Mouse (Mus musculus) ZHBTc4 (cell line): ENCODE results near the gene 9930111J21Rik1.
"Not testable (repeated sequence)": the region's sequence is repeated elsewhere in the genome, so short reads cannot be mapped to it uniquely, and the experiment has no call there.

ENCODE experiments used
- DNase-seq: peaks from one replicate; pipeline ENCODE4 v3.0.0-alpha.2; 2011; ENCODE audit warnings: low read depth, low spot score

Gene 9930111J21Rik1

GRCm38 (mm10) chr11:48979251-48979650 is at the start of gene 9930111J21Rik1:
Gene 9930111J21Rik1 (minus strand): TSS chr11:48979398.
- DNase-seq, result not testable (repeated sequence)

- not testable (repeated sequence) for DNase-seq
Observed at GRCm38 (mm10) chr11:49012074-49012473, 32.9 kb upstream of the 9930111J21Rik1 start.

- not testable (repeated sequence) for DNase-seq
Observed at GRCm38 (mm10) chr11:49006785-49007184, 27.6 kb upstream of the 9930111J21Rik1 start.

- not testable (repeated sequence) for DNase-seq
Observed at GRCm38 (mm10) chr11:49006317-49006716, 27.1 kb upstream of the 9930111J21Rik1 start.

DNA sequence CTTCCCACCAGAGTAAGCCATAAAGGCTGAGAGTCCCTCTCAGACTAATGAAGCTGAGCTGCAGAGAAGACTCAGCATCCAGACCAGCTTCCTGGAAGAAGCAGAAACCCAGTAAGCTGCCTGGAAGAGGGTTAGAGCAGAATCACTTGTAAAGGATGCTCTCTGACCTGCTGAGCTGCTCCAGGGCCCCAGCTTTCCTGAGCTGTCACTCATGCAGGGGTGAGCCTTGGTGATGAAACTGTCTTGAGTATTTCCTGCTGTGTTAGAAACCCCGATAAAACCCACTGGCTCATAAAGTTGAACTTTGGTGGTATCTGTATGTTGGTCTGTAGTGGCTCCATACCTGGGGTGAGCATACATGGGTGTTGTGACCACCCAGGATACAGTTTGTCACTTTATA is 21.2 kb upstream of the 9930111J21Rik1 start:
- not testable (repeated sequence) for DNase-seq

- not testable (repeated sequence) for DNase-seq
Observed at GRCm38 (mm10) chr11:48994018-48994417, 14.8 kb upstream of the 9930111J21Rik1 start, which contains the start of gene Tgtp1. Gene Tgtp1 (minus strand): TSS chr11:48994172.

DNA sequence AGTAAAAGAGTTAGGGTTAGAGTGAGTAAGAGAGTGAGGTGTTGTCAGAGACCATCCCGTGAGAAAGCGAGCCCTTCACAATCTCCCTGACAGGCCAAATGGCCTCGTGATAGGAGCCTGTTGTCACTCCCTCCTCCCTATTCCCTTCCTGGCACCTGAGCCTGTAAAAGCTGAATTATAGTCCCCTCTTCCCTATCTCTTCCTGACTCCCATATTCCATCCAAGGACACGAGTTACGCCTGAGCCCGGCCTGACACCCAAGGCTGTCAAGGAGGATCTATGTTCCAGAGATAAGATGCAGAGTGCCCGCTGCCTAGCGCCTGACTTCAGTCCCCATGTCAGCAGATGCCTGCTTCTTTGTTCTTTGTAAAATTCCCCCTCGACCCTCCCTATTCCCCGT is 14.1 kb upstream of the 9930111J21Rik1 start:
- not testable (repeated sequence) for DNase-seq

DNA sequence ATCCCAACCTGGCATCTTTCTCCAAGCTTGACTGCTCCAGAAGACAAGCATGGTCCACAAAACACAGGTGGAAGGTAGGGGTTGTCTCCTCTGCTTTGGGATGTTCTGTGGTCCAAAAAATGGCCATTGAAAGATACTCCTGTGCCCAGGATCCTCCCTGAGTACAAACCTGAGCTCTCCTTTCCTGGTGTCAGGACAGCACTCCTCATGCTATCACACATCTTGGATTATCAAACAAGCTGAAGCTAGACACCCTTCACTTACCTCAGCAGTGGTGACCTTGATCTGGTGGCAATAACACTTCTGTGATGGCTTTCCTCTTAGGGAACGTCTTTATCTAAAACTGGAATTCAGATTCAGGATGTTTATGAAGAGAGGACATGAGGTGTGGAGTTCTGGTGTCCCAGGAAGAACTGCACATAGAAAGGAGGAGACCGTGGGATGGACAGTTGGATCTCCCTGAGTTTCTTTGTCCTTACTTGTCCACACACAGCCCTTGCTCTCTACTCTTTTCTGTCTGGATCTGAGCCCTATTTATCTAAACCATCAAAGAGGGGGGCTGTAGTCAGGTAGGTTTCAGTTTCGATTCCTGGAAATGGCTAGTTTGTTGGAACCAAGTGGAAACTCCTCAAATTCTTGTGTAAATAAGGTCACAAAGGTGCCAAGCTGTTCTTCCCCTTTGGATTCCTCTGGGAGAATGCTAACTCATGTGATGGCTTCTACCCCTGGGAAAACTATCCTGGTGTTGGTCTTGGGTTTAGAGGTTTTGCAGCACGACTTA is 12.7 kb upstream of the 9930111J21Rik1 start, which contains the start of gene Gm12185:
Gene Gm12185 (minus strand): TSS at position 487 of the 781 bp plus-strand sequence.
- not testable (repeated sequence) for DNase-seq

DNA sequence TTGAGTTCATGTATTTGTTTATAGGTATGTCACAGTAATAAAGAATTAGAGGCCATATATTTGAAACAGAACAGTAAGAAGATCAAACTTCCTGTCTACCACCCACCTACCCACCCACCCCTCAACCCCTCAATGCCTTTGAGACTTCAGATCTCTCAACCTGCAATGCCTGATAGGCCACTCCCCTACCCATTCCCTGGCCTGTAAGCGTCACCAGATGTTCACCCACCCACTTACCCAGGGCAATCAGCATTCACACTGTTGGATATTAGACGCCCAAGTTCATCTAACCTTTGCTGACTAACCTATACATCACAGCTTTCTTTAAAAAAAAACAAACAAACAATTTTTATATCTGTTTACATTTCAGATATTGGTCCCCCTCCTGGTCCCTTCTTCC is 10.8 kb upstream of the 9930111J21Rik1 start:
- DNase-seq, result not testable (repeated sequence)

DNA sequence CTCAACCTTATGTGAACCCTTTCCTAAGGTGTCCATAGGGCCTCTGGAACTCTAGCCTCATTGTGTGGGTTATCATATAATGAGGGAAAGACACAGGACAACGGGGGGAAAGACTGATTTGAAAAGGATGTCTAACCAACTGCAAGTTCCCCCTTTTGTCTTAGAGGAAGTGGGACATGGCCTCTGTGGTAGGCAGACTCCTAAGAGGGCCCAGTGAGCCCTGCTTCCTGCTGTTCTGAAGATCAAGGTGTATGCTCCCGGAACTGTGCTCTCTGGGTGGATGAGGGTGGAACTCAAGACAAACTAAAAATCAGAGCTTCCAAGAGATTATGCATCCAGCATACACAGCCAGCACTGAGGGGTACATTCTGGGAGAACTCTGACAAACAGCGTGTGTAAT is 9.0 kb upstream of the 9930111J21Rik1 start:
- DNase-seq, result not testable (repeated sequence)

DNA sequence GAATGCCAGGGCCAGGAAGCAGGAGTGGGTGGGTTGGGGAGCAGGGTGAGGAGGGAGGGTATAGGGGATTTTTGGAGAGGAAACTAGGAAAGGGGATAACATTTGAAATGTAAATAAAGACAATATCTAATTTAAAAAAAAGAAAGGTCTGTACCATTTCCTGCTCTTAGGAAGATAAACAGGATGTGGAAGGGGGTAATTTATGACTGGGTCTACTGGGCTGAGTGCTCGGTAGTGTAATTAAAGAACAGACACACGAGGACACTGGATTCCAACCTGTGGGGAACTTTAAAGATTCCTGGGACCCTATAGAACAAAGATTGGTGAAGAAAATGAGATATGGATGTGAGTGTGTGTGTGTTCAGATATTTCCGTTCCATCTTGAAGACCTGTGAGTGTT is 3.6 kb upstream of the 9930111J21Rik1 start:
- not testable (repeated sequence) for DNase-seq

DNA sequence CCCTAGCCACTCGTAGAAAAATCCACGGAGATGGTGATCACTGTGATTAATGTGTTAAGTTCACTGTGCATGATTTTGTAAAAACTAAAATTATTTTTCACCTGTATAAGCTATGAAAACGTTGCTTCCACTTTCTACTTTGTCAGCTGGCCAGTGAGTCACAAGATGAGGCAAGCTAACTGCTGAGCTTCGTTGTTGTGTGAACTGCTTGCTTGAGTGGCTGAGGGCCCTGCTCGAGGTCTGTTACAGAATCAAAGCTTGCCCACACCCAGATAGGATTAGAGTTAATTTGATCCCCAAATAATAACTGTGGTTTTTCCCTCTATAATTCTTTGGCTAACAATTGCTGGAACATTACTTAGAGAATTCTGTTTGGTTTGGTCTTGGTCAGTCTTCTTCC is 854 bp upstream of the 9930111J21Rik1 start:
- DNase-seq, result not testable (repeated sequence)

GRCm38 (mm10) chr11:48978240-48978939 is 808 bp downstream of the 9930111J21Rik1 start, which contains the start of gene Olfr56:
Gene Olfr56 (plus strand): TSS chr11:48978889.
- DNase-seq, result not testable (repeated sequence)

- DNase-seq, result not testable (repeated sequence)
Observed at GRCm38 (mm10) chr11:48974686-48975085, 4.5 kb downstream of the 9930111J21Rik1 start.

DNA sequence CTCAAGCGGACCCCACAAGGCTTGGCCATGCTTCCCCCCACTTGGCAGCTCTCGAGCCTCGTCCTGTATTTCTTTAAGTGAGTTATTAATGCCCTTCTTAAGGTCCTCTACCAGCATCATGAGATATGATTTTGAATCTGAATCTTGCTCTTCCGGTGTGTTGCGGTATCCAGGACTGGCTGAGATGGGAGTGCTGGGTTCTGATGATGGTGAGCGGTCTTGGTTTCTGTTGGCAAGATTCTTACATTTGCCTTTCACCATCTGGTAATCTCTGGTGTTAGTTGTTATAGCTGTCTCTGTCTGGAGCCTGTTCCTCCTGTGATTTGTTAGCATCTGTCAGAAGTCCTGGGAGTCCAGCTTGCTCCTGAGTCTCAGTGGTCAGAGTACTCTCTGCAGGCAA is 33.1 kb downstream of the 9930111J21Rik1 start, which contains the start of gene Psme2b:
Gene Psme2b (minus strand): TSS at position 101 of the 400 bp plus-strand sequence.
- not testable (repeated sequence) for DNase-seq

DNA sequence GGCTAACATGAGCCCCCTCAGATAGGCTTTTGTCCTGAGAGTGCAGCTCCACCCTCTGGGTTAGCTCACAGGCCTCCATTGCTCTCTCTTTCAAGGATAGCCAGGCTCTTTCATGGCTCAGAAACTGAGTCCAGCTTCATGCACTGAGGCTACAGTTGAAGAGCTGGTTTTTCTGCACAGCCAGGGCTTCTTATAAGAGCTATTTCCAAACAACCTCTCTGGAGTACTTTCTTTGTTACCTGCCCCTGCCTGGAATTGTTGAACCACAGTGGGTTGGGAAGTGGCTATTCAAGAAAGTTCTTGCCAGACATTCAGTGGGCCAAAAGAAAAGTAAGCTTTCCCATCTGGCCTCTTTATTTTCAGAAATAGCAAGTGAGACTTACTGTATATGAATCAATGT is 39.9 kb downstream of the 9930111J21Rik1 start:
- not testable (repeated sequence) for DNase-seq

GRCm38 (mm10) chr11:48935291-48935690 is 43.9 kb downstream of the 9930111J21Rik1 start:
- not testable (repeated sequence) for DNase-seq

DNA sequence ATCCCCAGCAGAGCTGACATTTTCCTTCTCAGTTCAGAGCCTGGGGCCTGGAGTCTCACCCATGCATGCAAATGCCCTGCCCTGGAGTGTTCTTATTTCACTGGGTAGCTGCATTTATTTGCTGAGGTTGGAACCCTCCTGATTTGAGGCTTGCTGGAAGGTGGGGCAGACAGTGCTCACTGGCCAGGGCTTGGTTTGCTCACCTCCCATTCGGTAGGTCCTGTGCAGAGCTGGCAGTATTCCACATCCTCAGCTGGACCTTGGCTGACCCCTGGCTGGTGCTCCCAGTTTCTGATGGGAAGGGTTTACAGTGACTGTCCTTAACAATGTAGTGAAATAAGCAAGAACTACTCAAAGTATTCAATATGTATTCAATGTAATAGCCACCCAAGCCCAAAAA is 45.3 kb downstream of the 9930111J21Rik1 start:
- not testable (repeated sequence) for DNase-seq

DNA sequence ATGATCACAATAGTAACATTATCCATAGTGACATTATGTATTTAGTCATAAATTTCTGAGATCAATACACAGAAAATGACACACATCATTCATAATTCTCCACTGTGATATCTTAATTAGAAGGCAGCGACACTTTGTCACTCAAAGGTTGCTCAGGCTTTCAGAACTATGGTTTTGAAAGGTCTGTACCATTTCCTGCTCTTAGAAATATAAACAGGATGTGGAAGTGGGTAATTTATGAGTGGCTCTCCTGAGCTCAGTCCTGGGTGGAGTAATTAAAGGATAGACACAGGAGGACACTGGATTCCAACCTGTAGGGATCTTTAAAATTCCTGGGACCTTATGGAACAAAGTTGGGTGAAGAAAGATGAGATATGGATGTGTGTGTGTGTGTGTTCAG is 45.8 kb downstream of the 9930111J21Rik1 start:
- not testable (repeated sequence) for DNase-seq

DNA sequence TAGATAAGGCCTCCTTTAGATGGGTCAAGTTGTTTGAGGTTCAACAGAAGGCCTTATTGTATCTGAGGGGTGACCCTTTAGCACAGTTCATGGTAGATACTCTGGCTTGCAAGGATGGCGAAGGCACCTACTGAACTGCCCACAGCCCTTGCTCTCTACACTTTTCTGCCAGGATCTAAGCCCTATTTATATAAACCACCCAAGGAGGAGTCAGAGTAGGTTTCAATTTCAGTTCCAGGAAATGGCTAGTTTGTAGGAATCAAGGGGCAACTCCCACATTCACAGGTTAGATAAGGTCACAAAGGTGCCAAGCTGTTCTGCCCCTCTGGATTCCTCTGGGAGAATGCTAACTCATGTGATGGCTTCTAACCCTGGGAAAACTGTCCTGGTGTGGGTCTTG is 51.1 kb downstream of the 9930111J21Rik1 start:
- not testable (repeated sequence) for DNase-seq

- not testable (repeated sequence) for DNase-seq
Observed at GRCm38 (mm10) chr11:48926437-48926836, 52.8 kb downstream of the 9930111J21Rik1 start.

DNA sequence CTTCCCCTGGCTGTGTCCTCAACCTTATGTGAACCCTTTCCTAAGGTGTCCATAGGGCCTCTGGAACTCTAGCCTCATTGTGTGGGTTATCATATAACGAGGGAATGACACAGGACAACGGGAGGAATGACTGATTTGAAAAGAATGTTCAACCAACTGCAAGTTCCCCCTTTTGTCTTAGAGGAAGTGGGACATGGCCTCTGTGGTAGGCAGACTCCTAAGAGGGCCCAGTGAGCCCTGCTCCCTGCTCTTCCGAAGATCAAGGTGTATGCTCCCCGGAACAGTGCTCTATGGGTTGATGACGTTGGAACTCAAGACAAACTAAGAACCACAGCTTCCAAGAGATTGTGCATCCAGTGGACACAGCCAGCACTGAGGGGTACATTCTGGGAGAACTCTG is 55.4 kb downstream of the 9930111J21Rik1 start:
- not testable (repeated sequence) for DNase-seq
